ENCODE assay signal across 23 mouse cellular contexts in the genomic region with DNA sequence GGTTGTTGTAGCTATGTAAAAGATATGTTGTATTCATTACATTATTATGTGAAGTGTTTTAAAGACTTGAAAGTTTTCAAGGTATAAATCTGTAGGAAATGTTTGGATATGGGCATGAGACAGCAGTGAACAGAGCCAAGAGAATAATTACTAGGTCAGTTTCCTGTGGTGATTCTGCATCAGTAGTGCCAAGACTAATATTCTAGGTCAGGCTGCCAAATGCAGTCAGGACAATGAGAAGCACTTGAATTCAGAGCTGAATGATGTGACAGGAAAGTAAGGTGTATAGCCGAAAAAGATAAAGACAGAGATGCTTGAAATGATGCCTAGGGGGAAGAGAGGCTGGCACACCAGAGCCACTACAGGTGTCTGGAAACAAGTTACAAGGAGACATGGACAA. TPM values are rescaled to one million over a fixed set of nuclear protein-coding genes. Genes with fewer than 3 reads are reported as not detected.
DNase-seq lines count a peak whose midpoint lies in the region; ATAC-seq lines count a peak whose summit lies in the region.
"Had no signal": no experiment of that assay in that cellular context is flagged by ENCODE, and none has a peak within 500 bp of the region (broad histone marks: within the 10 kb centered on the region; RNA-seq: fewer than 3 reads in every experiment).

No protein-coding gene starts in this region.

- peak; percentile 72; the same call in 1 of the 2 replicates for ATAC-seq in cerebellum, adult (ENCODE audit: insufficient number of reproducible peaks, low FRiP score, low TSS enrichment)
- ATAC-seq: forebrain, postnatal 0 days; inflammation-experienced regulatory T-cells, adult 6 months; liver, embryonic 12.5 days; liver, postnatal 0 days; Patski had no signal

- DNase-seq in cerebellum, postnatal 4 days (ENCODE audit: low spot score in 2 of 2), result no peak
- peak; percentile 25 for DNase-seq in cerebellum, adult 11-12 months
- peak; percentile 58 for DNase-seq in cerebellum, adult 9-11 months
- no peak for DNase-seq in kidney, adult 18-20 months
- no peak for DNase-seq in frontal cortex, postnatal 25 days (ENCODE audit: low spot score in 2 of 2)
- no peak for DNase-seq in gastrocnemius, adult 8-10 months (ENCODE audit: low spot score in 2 of 2)
- DNase-seq: adrenal gland, postnatal 10 days; forebrain, postnatal 0 days; gastrocnemius, postnatal 25 days; heart, adult 11 months; heart, postnatal 4 days; kidney, adult 2 months; kidney, postnatal 36 days; layer of hippocampus, postnatal 36 days; left cerebral cortex, postnatal 4 days; liver, postnatal 0 days; lung, postnatal 36 days; right cerebral cortex, postnatal 14 days; thymus, postnatal 14 days had no signal

RNA-seq across cellular contexts. Expression of a gene that starts 21.2 kb away (rescaled TPM):
- 1 to 10 TPM; 1.4 to 2.9 (median 1.5) TPM for total RNA-seq in gastrocnemius, adult 8-10 months (2022)

Comparison
In these comparisons a context has a peak if more than half of its experiments do, and no peak if none do; other contexts are left out.
1. DNase-seq: peak in cerebellum, adult 11-12 months (single experiment) and cerebellum, adult 9-11 months (single experiment); none in cerebellum, postnatal 4 days (0 of 2), kidney, adult 18-20 months (single experiment), frontal cortex, postnatal 25 days (0 of 2) and gastrocnemius, adult 8-10 months (0 of 2).